Mouse (Mus musculus): Measurements from ENCODE around the gene Sbf1. TPM values are rescaled to one million over a fixed set of nuclear protein-coding genes. Genes with fewer than 3 reads are reported as not detected.

Sbf1 gene
- polyA plus RNA-seq, 1 experiment from 2014 or later, result 76.5 TPM

GRCm38 (mm10) chr15:89334271-89334670 lies 19.2 kb upstream of the Sbf1 start, which contains the start of gene Miox:
TSS of gene Miox (plus strand) at chr15:89334398.
- H3K9ac ChIP-seq (ENCODE audit: low read length), result no peak within 1 kb of the TSS
- no peaks in the 10 kb centered on the region for H3K9me3 ChIP-seq (ENCODE audit: control insufficient read depth, low read length)
- 87% methylated on average over 7 of the region's 7 CpGs for WGBS
- no peak within 1 kb of the TSS for H3K4me2 ChIP-seq (ENCODE audit: low read depth, low read length, severe bottlenecking)
- H3K27me3 ChIP-seq (ENCODE audit: control insufficient read depth, insufficient read depth, low read length), result no peaks in the 10 kb centered on the region
- no peaks in the 10 kb centered on the region for H3K4me1 ChIP-seq (replicated peaks; ENCODE audit: control insufficient read depth, insufficient read depth, low read length)
- no peak within 1 kb of the TSS for H3K27ac ChIP-seq (ENCODE audit: low read depth, low read length)
- DNase-seq (ENCODE audit: low spot score) (no peak), ATAC-seq (replicated peaks; ENCODE audit: low FRiP score) (no peak)
- H3K36me3 ChIP-seq (ENCODE audit: control insufficient read depth, insufficient read depth, low read length), result no peaks in the 10 kb centered on the region
- H3K4me3 ChIP-seq (ENCODE audit: low read depth, low read length), result no peak within 1 kb of the TSS

- no peak overlapping the region for H3K9ac ChIP-seq (ENCODE audit: low read length)
- H3K27me3 ChIP-seq (ENCODE audit: control insufficient read depth, insufficient read depth, low read length), result peaks cover 2% of the 10 kb centered on the region; the same call in 1 of the 2 replicates
- H3K36me3 ChIP-seq (ENCODE audit: control insufficient read depth, insufficient read depth, low read length), result no peaks in the 10 kb centered on the region
- H3K4me2 ChIP-seq (ENCODE audit: low read depth, low read length, severe bottlenecking), result no peak overlapping the region
- H3K27ac ChIP-seq (ENCODE audit: low read depth, low read length), result no peak overlapping the region
- ATAC-seq (replicated peaks; ENCODE audit: low FRiP score) (no peak), DNase-seq (ENCODE audit: low spot score) (no peak)
- no peak overlapping the region for H3K4me3 ChIP-seq (ENCODE audit: low read depth, low read length)
- WGBS, result 76% methylated on average over 5 of the region's 5 CpGs
- 0 out of 2 replicates have a peak, but pooled peaks cover 2% of the 10 kb centered on the region for H3K4me1 ChIP-seq (replicated peaks; ENCODE audit: control insufficient read depth, insufficient read depth, low read length)
- H3K9me3 ChIP-seq (ENCODE audit: control insufficient read depth, low read length), result no peaks in the 10 kb centered on the region
Observed at GRCm38 (mm10) chr15:89326441-89326840, 11.3 kb upstream of the Sbf1 start.

GRCm38 (mm10) chr15:89323656-89324055 lies 8.5 kb upstream of the Sbf1 start:
- no peaks in the 10 kb centered on the region for H3K36me3 ChIP-seq (ENCODE audit: control insufficient read depth, insufficient read depth, low read length)
- H3K9ac ChIP-seq (ENCODE audit: low read length), result no peak overlapping the region
- no peak overlapping the region for H3K27ac ChIP-seq (ENCODE audit: low read depth, low read length)
- peaks cover 2% of the 10 kb centered on the region; the same call in 1 of the 2 replicates for H3K27me3 ChIP-seq (ENCODE audit: control insufficient read depth, insufficient read depth, low read length)
- no peak overlapping the region for H3K4me2 ChIP-seq (ENCODE audit: low read depth, low read length, severe bottlenecking)
- WGBS, result 90% methylated on average over 4 of the region's 4 CpGs
- H3K4me1 ChIP-seq (replicated peaks; ENCODE audit: control insufficient read depth, insufficient read depth, low read length), result 0 out of 2 replicates have a peak, but pooled peaks cover 2% of the 10 kb centered on the region
- no peak for ATAC-seq (replicated peaks; ENCODE audit: low FRiP score)
- DNase-seq (ENCODE audit: low spot score), result no peak
- no peaks in the 10 kb centered on the region for H3K9me3 ChIP-seq (ENCODE audit: control insufficient read depth, low read length)
- no peak overlapping the region for H3K4me3 ChIP-seq (ENCODE audit: low read depth, low read length)

GRCm38 (mm10) chr15:89322670-89323522 lies 7.8 kb upstream of the Sbf1 start, which contains the start of gene Adm2:
TSS of gene Adm2 (plus strand) at chr15:89322720.
- peak within 1 kb of the TSS; percentile 24 for H3K4me2 ChIP-seq (ENCODE audit: low read depth, low read length, severe bottlenecking)
- H3K4me3 ChIP-seq (ENCODE audit: low read depth, low read length), result no peak within 1 kb of the TSS
- H3K9ac ChIP-seq (ENCODE audit: low read length), result 0 out of 2 replicates have a peak within 1 kb of the TSS, but pooled peaks have one; percentile 21
- peaks cover 2% of the 10 kb centered on the region; the same call in 1 of the 2 replicates for H3K27me3 ChIP-seq (ENCODE audit: control insufficient read depth, insufficient read depth, low read length)
- ATAC-seq (replicated peaks; ENCODE audit: low FRiP score) (no peak), DNase-seq (ENCODE audit: low spot score) (no peak)
- H3K27ac ChIP-seq (ENCODE audit: low read depth, low read length), result no peak within 1 kb of the TSS
- no peaks in the 10 kb centered on the region for H3K36me3 ChIP-seq (ENCODE audit: control insufficient read depth, insufficient read depth, low read length)
- H3K4me1 ChIP-seq (replicated peaks; ENCODE audit: control insufficient read depth, insufficient read depth, low read length), result 0 out of 2 replicates have a peak, but pooled peaks cover 2% of the 10 kb centered on the region
- WGBS, result 7% methylated on average over 26 of the region's 26 CpGs
- no peaks in the 10 kb centered on the region for H3K9me3 ChIP-seq (ENCODE audit: control insufficient read depth, low read length)

- WGBS, result 81% methylated on average over 8 of the region's 8 CpGs
- ATAC-seq (replicated peaks; ENCODE audit: low FRiP score) (no peak), DNase-seq (ENCODE audit: low spot score) (no peak)
- no peak overlapping the region for H3K4me3 ChIP-seq (ENCODE audit: low read depth, low read length)
- H3K36me3 ChIP-seq (ENCODE audit: control insufficient read depth, insufficient read depth, low read length), result no peaks in the 10 kb centered on the region
- 0 out of 2 replicates have a peak, but pooled peaks cover 2% of the 10 kb centered on the region for H3K4me1 ChIP-seq (replicated peaks; ENCODE audit: control insufficient read depth, insufficient read depth, low read length)
- H3K9ac ChIP-seq (ENCODE audit: low read length), result no peak overlapping the region
- H3K27me3 ChIP-seq (ENCODE audit: control insufficient read depth, insufficient read depth, low read length), result peaks cover 2% of the 10 kb centered on the region; the same call in 1 of the 2 replicates
- no peak overlapping the region for H3K4me2 ChIP-seq (ENCODE audit: low read depth, low read length, severe bottlenecking)
- H3K27ac ChIP-seq (ENCODE audit: low read depth, low read length), result no peak overlapping the region
- H3K9me3 ChIP-seq (ENCODE audit: control insufficient read depth, low read length), result no peaks in the 10 kb centered on the region
Observed at GRCm38 (mm10) chr15:89321264-89321663, 6.2 kb upstream of the Sbf1 start.

GRCm38 (mm10) chr15:89316146-89316545 lies 1.0 kb upstream of the Sbf1 start:
- no peak overlapping the region for H3K9ac ChIP-seq (ENCODE audit: low read length)

GRCm38 (mm10) chr15:89314511-89315189 lies 461 bp downstream of the Sbf1 start:
- no peaks in the 10 kb centered on the region for H3K27me3 ChIP-seq (ENCODE audit: control insufficient read depth, insufficient read depth, low read length)
- H3K9me3 ChIP-seq (ENCODE audit: control insufficient read depth, low read length), result no peaks in the 10 kb centered on the region
- H3K4me2 ChIP-seq (ENCODE audit: low read depth, low read length, severe bottlenecking), result peak overlapping the region; percentile 92
- peak overlapping the region; percentile 92 for H3K4me3 ChIP-seq (ENCODE audit: low read depth, low read length)
- peaks cover 11% of the 10 kb centered on the region; the same call in 1 of the 2 replicates for H3K4me1 ChIP-seq (replicated peaks; ENCODE audit: control insufficient read depth, insufficient read depth, low read length)
- H3K27ac ChIP-seq (ENCODE audit: low read depth, low read length), result no peak overlapping the region; the same call in 1 of the 2 replicates
- H3K36me3 ChIP-seq (ENCODE audit: control insufficient read depth, insufficient read depth, low read length), result no peaks in the 10 kb centered on the region
- DNase-seq (ENCODE audit: low spot score), result peak; percentile 66
- WGBS, result under 1% methylated on average over 58 of the region's 58 CpGs
- peak; percentile 9 for ATAC-seq (replicated peaks; ENCODE audit: low FRiP score)
- H3K9ac ChIP-seq (ENCODE audit: low read length), result peak overlapping the region; percentile 88

More at GRCm38 (mm10) chr15:89316146-89316545, 1.0 kb upstream of the Sbf1 start:
- Histone ChIP-seq H3K4me3 (ENCODE audit: low read depth, low read length) (no peak overlapping the region), H3K36me3 (ENCODE audit: control insufficient read depth, insufficient read depth, low read length) (no peaks in the 10 kb centered on the region), H3K9me3 (ENCODE audit: control insufficient read depth, low read length) (no peaks in the 10 kb centered on the region), H3K27ac (ENCODE audit: low read depth, low read length) (no peak overlapping the region), H3K4me1 (replicated peaks; ENCODE audit: control insufficient read depth, insufficient read depth, low read length) (peaks cover 11% of the 10 kb centered on the region; the same call in 1 of the 2 replicates), H3K4me2 (ENCODE audit: low read depth, low read length, severe bottlenecking) (no peak overlapping the region), H3K27me3 (ENCODE audit: control insufficient read depth, insufficient read depth, low read length) (no peaks in the 10 kb centered on the region)
- DNase-seq (ENCODE audit: low spot score), result no peak
- no peak for ATAC-seq (replicated peaks; ENCODE audit: low FRiP score)
- WGBS, result 65% methylated on average over 11 of the region's 11 CpGs

GRCm38 (mm10) chr15:89314107-89314506 lies 1.0 kb downstream of the Sbf1 start:
- H3K9me3 ChIP-seq (ENCODE audit: control insufficient read depth, low read length), result no peaks in the 10 kb centered on the region
- H3K4me2 ChIP-seq (ENCODE audit: low read depth, low read length, severe bottlenecking), result peak overlapping the region; percentile 92
- no peaks in the 10 kb centered on the region for H3K27me3 ChIP-seq (ENCODE audit: control insufficient read depth, insufficient read depth, low read length)
- peak overlapping the region; percentile 88 for H3K9ac ChIP-seq (ENCODE audit: low read length)
- H3K4me1 ChIP-seq (replicated peaks; ENCODE audit: control insufficient read depth, insufficient read depth, low read length), result peaks cover 11% of the 10 kb centered on the region; the same call in 1 of the 2 replicates
- no peak overlapping the region for H3K27ac ChIP-seq (ENCODE audit: low read depth, low read length)
- no peaks in the 10 kb centered on the region for H3K36me3 ChIP-seq (ENCODE audit: control insufficient read depth, insufficient read depth, low read length)
- ATAC-seq (replicated peaks; ENCODE audit: low FRiP score) (no peak), DNase-seq (ENCODE audit: low spot score) (no peak)
- WGBS, result 34% methylated on average over 3 of the region's 3 CpGs
- H3K4me3 ChIP-seq (ENCODE audit: low read depth, low read length), result peak overlapping the region; percentile 92

All from forebrain, embryonic 11.5 days (tissue).